Comparison of ENCODE assay signal across 8 mouse cellular contexts in genomic region chr6:18514480-18515352, GRCm38 (mm10). TPM values are rescaled to one million over a fixed set of nuclear protein-coding genes. Genes with fewer than 3 reads are reported as not detected.
A peak's percentile ranks its signal among the peaks of the same experiment; 100 is the strongest.
DNase-seq lines count a peak whose midpoint lies in the region; ATAC-seq lines count a peak whose summit lies in the region.

Gene Cttnbp2, minus strand, starts transcription at chr6:18514843.

- H3K27ac ChIP-seq in hindbrain, embryonic 12.5 days, result peak within 1 kb of the TSS; percentile 87

- DNase-seq in adrenal gland, adult 18-20 months (ENCODE audit: low spot score in 2 of 2), result peak; percentile 64 to 77
- DNase-seq in cerebellum, postnatal 25 days, result peak; percentile 72 to 82
- peak; percentile 75 to 80 for DNase-seq in frontal cortex, postnatal 36 days (ENCODE audit: low spot score in 2 of 2)
- DNase-seq in layer of hippocampus, postnatal 36 days, result peak; percentile 78 to 82
- peak; percentile 75 for DNase-seq in lung, postnatal 10 days
- DNase-seq in right cerebral cortex, adult 2 months (ENCODE audit: low spot score in 2 of 2), result peak; percentile 69 to 85

- WGBS in hindbrain, embryonic 12.5 days, result under 1% methylated on average over 60 of the region's 70 CpGs

- H3K9me3 ChIP-seq in hindbrain, embryonic 12.5 days (replicated peaks), result no peaks in the 10 kb centered on the region

- peak within 1 kb of the TSS; percentile 75 for H3K4me3 ChIP-seq in hindbrain, embryonic 12.5 days

- peak; percentile 93 for ATAC-seq in hindbrain, embryonic 12.5 days (ENCODE audit: low FRiP score)
- no peak for ATAC-seq in inflammation-experienced regulatory T-cells, adult 6 months

- H3K27me3 ChIP-seq in hindbrain, embryonic 12.5 days, result no peaks in the 10 kb centered on the region; the same call in 1 of the 2 replicates

- H3K4me2 ChIP-seq in hindbrain, embryonic 12.5 days (replicated peaks), result peak within 1 kb of the TSS; percentile 63

- H3K36me3 ChIP-seq in hindbrain, embryonic 12.5 days, result no peaks in the 10 kb centered on the region

- H3K9ac ChIP-seq in hindbrain, embryonic 12.5 days, result peak within 1 kb of the TSS; percentile 90

- H3K4me1 ChIP-seq in hindbrain, embryonic 12.5 days, result peaks cover 10% of the 10 kb centered on the region

RNA-seq across cellular contexts. Expression of gene Cttnbp2, which starts in this region (rescaled TPM):
- total RNA-seq in adrenal gland, adult 18-20 months (2021), result 10 to 100 TPM; 65.9 to 88.8 TPM
- 36.7 and 40.0 TPM in 2 replicates for polyA plus RNA-seq in hindbrain, embryonic 12.5 days (2016; fragmentation: Nextera tagmentation; extraction: Ambion mirVana)
- total RNA-seq in layer of hippocampus, postnatal 36 days (2021), result 100 to 1,000 TPM; 264 to 288 TPM
- polyA plus RNA-seq in inflammation-experienced regulatory T-cells, adult 6 months (2017; shearing (Covaris generic)), result under 1 TPM in 1 of 3 experiments, not detected in 2; 0.26 TPM

Comparison
In these comparisons a context has a peak if more than half of its experiments do, and no peak if none do; other contexts are left out.
1. RNA of gene Cttnbp2 (polyA plus RNA-seq): 36.7 to 40.0 TPM in hindbrain, embryonic 12.5 days; 0.26 TPM in inflammation-experienced regulatory T-cells, adult 6 months; every median in the first group is over 10 times any median in the second.
2. Peak in every context shown above with its lines, with median percentiles within 50 percentile points of each other: DNase-seq.